19 mouse cellular contexts compared by ENCODE assay signal in the genomic region with DNA sequence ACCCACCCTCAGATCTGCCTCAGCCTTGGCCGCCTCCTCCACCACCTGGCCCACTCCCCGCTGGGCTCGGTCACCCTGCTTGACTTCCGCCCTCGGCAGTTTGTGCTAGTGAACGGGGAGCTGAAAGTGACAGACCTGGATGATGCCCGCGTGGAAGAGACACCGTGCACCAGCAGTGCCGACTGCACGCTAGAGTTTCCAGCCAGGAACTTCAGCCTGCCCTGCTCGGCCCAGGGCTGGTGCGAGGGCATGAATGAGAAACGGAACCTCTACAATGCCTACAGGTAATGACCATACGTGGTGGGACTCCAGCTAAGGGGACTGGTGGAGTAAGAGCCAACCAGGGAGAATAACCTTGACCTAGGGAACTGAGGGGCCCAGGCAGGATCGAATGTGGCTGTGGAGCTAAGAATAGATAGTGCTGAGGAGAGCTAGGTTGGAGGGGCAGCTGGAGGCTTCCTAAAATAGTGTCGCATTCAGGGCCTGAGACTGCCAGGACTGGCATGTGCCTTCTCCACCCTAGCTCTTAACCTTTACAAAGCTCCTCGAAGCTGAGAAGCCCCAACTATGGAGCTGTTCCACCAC. TPM values are rescaled to one million over a fixed set of nuclear protein-coding genes. Genes with fewer than 3 reads are reported as not detected.
DNase-seq lines count a peak whose midpoint lies in the region; ATAC-seq lines count a peak whose summit lies in the region.
"Had no signal": no experiment of that assay in that cellular context is flagged by ENCODE, and none has a peak within 500 bp of the region (broad histone marks: within the 10 kb centered on the region; RNA-seq: fewer than 3 reads in every experiment).

No protein-coding gene starts in this region.

- H3K27ac ChIP-seq in hindbrain, embryonic 10.5 days: peak overlapping the region; percentile 29; the same call in 1 of the 2 replicates
- no peak overlapping the region for H3K27ac ChIP-seq in hindbrain, embryonic 14.5 days
- H3K27ac ChIP-seq in heart, embryonic 16.5 days (ENCODE audit: low read length): peak overlapping the region; percentile 98
- no peak overlapping the region for H3K27ac ChIP-seq in hindbrain, embryonic 11.5 days (ENCODE audit: low read depth, low read length)
- H3K27ac ChIP-seq: embryonic facial prominence, embryonic 13.5 days; left cerebral cortex, adult 2 months; liver, embryonic 12.5 days; midbrain, embryonic 15.5 days; neural tube, embryonic 15.5 days had no signal

- H3K36me3 ChIP-seq in hindbrain, embryonic 10.5 days: peaks cover 54% of the 10 kb centered on the region
- peaks cover 25% of the 10 kb centered on the region; the same call in 1 of the 2 replicates for H3K36me3 ChIP-seq in hindbrain, embryonic 14.5 days (replicated peaks; ENCODE audit: control insufficient read depth, insufficient read depth)
- peaks cover 36% of the 10 kb centered on the region for H3K36me3 ChIP-seq in heart, embryonic 16.5 days (ENCODE audit: control insufficient read depth, insufficient read depth)
- no peaks in the 10 kb centered on the region for H3K36me3 ChIP-seq in hindbrain, embryonic 11.5 days (ENCODE audit: control insufficient read depth, insufficient read depth, low read length)
- H3K36me3 ChIP-seq: midbrain, embryonic 15.5 days had no signal

- H3K4me3 ChIP-seq in hindbrain, embryonic 10.5 days: no peak overlapping the region
- H3K4me3 ChIP-seq in hindbrain, embryonic 14.5 days (replicated peaks; ENCODE audit: low read length): no peak overlapping the region
- H3K4me3 ChIP-seq in heart, embryonic 16.5 days (ENCODE audit: low read length): peak overlapping the region; percentile 11
- no peak overlapping the region for H3K4me3 ChIP-seq in hindbrain, embryonic 11.5 days (ENCODE audit: low read depth, low read length)
- H3K4me3 ChIP-seq: embryonic facial prominence, embryonic 13.5 days; left cerebral cortex, adult 2 months; liver, embryonic 12.5 days; midbrain, embryonic 15.5 days; neural tube, embryonic 15.5 days had no signal

- WGBS in hindbrain, embryonic 10.5 days: 88% methylated on average over 18 of the region's 18 CpGs
- 88% methylated on average over 18 of the region's 18 CpGs for WGBS in hindbrain, embryonic 14.5 days
- 43% methylated on average over 18 of the region's 18 CpGs for WGBS in heart, embryonic 16.5 days
- WGBS in hindbrain, embryonic 11.5 days: 87% methylated on average over 18 of the region's 18 CpGs

- intact Hi-C loops in gastrocnemius, postnatal 36 days (cut with DNase I): no loop called here

- peaks cover 86% of the 10 kb centered on the region for H3K4me1 ChIP-seq in hindbrain, embryonic 10.5 days (replicated peaks)
- H3K4me1 ChIP-seq in hindbrain, embryonic 14.5 days (replicated peaks; ENCODE audit: control insufficient read depth, insufficient read depth, low read length): peaks cover 37% of the 10 kb centered on the region
- H3K4me1 ChIP-seq in heart, embryonic 16.5 days (ENCODE audit: control insufficient read depth, insufficient read depth, low read length): peaks cover 49% of the 10 kb centered on the region
- peaks cover 18% of the 10 kb centered on the region for H3K4me1 ChIP-seq in hindbrain, embryonic 11.5 days (replicated peaks; ENCODE audit: control insufficient read depth, insufficient read depth, low read length)

- no peaks in the 10 kb centered on the region for H3K9me3 ChIP-seq in hindbrain, embryonic 10.5 days
- H3K9me3 ChIP-seq in hindbrain, embryonic 14.5 days (ENCODE audit: control insufficient read depth, low read length): no peaks in the 10 kb centered on the region
- H3K9me3 ChIP-seq in heart, embryonic 16.5 days (replicated peaks; ENCODE audit: control insufficient read depth, low read length): no peaks in the 10 kb centered on the region
- H3K9me3 ChIP-seq in hindbrain, embryonic 11.5 days (ENCODE audit: control insufficient read depth, low read length): no peaks in the 10 kb centered on the region
- H3K9me3 ChIP-seq: embryonic facial prominence, embryonic 13.5 days; liver, embryonic 12.5 days; midbrain, embryonic 15.5 days; neural tube, embryonic 15.5 days had no signal

- ATAC-seq in hindbrain, embryonic 14.5 days (ENCODE audit: low FRiP score): no peak
- peak; percentile 78 for ATAC-seq in heart, embryonic 16.5 days (replicated peaks; ENCODE audit: extremely low read depth, insufficient read depth, low FRiP score)
- ATAC-seq in hindbrain, embryonic 11.5 days (ENCODE audit: low FRiP score): no peak
- ATAC-seq: liver, embryonic 12.5 days; midbrain, embryonic 15.5 days had no signal

- no peak overlapping the region for H3K9ac ChIP-seq in hindbrain, embryonic 14.5 days
- peak overlapping the region; percentile 61 for H3K9ac ChIP-seq in heart, embryonic 16.5 days (ENCODE audit: low read length)
- no peak overlapping the region for H3K9ac ChIP-seq in hindbrain, embryonic 11.5 days (ENCODE audit: low read depth, low read length)
- H3K9ac ChIP-seq: embryonic facial prominence, embryonic 13.5 days; liver, embryonic 12.5 days; midbrain, embryonic 15.5 days; neural tube, embryonic 15.5 days had no signal

- DNase-seq in hindbrain, embryonic 10.5 days (ENCODE audit: low spot score): no peak
- DNase-seq in hindbrain, embryonic 14.5 days (ENCODE audit: low spot score): no peak
- DNase-seq in gastrocnemius, postnatal 36 days: peak; percentile 57 to 68
- peak; percentile 91 for DNase-seq in skeletal muscle tissue, adult 2 months (ENCODE audit: low read depth, low spot score)
- no peak for DNase-seq in hindbrain, embryonic 11.5 days (ENCODE audit: low spot score)
- DNase-seq in ovary, adult 18-20 months (ENCODE audit: low spot score): no peak
- DNase-seq in thymus, postnatal 10 days (ENCODE audit: low spot score in 2 of 2): no peak
- DNase-seq: cerebellum, adult 8-10 months; kidney, adult 2 months; lung, postnatal 36 days; right cerebral cortex, postnatal 25 days; thymus, postnatal 25 days had no signal

- H3K4me2 ChIP-seq in hindbrain, embryonic 14.5 days (replicated peaks): no peak overlapping the region
- peak overlapping the region; percentile 48 for H3K4me2 ChIP-seq in heart, embryonic 16.5 days (ENCODE audit: low read depth, low read length)
- H3K4me2 ChIP-seq in hindbrain, embryonic 11.5 days (replicated peaks; ENCODE audit: low read depth, low read length): no peak overlapping the region
- H3K4me2 ChIP-seq: embryonic facial prominence, embryonic 13.5 days; liver, embryonic 12.5 days; midbrain, embryonic 15.5 days; neural tube, embryonic 15.5 days had no signal

- peaks cover 70% of the 10 kb centered on the region for H3K27me3 ChIP-seq in hindbrain, embryonic 10.5 days (ENCODE audit: insufficient read depth, poor library complexity, severe bottlenecking)
- H3K27me3 ChIP-seq in hindbrain, embryonic 14.5 days (ENCODE audit: control insufficient read depth, insufficient read depth, low read length): peaks cover 5% of the 10 kb centered on the region; the same call in 1 of the 2 replicates
- H3K27me3 ChIP-seq in heart, embryonic 16.5 days (ENCODE audit: control insufficient read depth, insufficient read depth, low read length): no peaks in the 10 kb centered on the region
- H3K27me3 ChIP-seq in hindbrain, embryonic 11.5 days (ENCODE audit: control insufficient read depth, insufficient read depth, low read length): no peaks in the 10 kb centered on the region
- H3K27me3 ChIP-seq: CH12.LX had no signal

RNA-seq across cellular contexts. Expression of gene Pkdcc, which starts 6.0 kb away (rescaled TPM):
- 9.1 and 11.4 TPM in 2 replicates for polyA plus RNA-seq in hindbrain, embryonic 10.5 days (2016; fragmentation: Nextera tagmentation; extraction: Ambion mirVana)
- polyA plus RNA-seq in hindbrain, embryonic 14.5 days (2014; fragmentation: Nextera tagmentation; extraction: Ambion mirVana): 5.5 and 7.5 TPM in 2 replicates
- 10 to 100 TPM; 86.3 to 90.2 TPM for total RNA-seq in gastrocnemius, postnatal 36 days (2021)
- 10.9 and 11.9 TPM in 2 replicates for polyA plus RNA-seq in heart, embryonic 16.5 days (2015; fragmentation: Nextera tagmentation; extraction: Ambion mirVana)
- polyA plus RNA-seq in hindbrain, embryonic 11.5 days (2014; fragmentation: Nextera tagmentation; extraction: Ambion mirVana): 9.6 and 10.8 TPM in 2 replicates

Comparison
In these comparisons a context has a peak if more than half of its experiments do, and no peak if none do; other contexts are left out.
1. H3K27ac ChIP-seq: peak in hindbrain, embryonic 10.5 days (single experiment) and heart, embryonic 16.5 days (single experiment); none in hindbrain, embryonic 14.5 days (single experiment) and hindbrain, embryonic 11.5 days (single experiment).
2. DNase-seq: peak in gastrocnemius, postnatal 36 days (2 of 2) and skeletal muscle tissue, adult 2 months (single experiment); none in hindbrain, embryonic 10.5 days (single experiment), hindbrain, embryonic 14.5 days (single experiment), hindbrain, embryonic 11.5 days (single experiment), ovary, adult 18-20 months (single experiment) and thymus, postnatal 10 days (0 of 2).